Mouse (Mus musculus) monocyte, adult 5-6 weeks (primary cell): ENCODE measurements around the gene Bhlhe23. TPM values are rescaled to one million over a fixed set of nuclear protein-coding genes. Genes with fewer than 3 reads are reported as not detected.

ENCODE experiments used
- ATAC-seq: fragments of 153-309, 156-312 bp; replicated peaks from 2 replicates; pipeline ENCODE4 v1.8.0; 2017; ENCODE audit warnings: mild to moderate bottlenecking; ENCODE audit not compliant: low TSS enrichment, insufficient number of reproducible peaks, severe bottlenecking, poor library complexity, low FRiP score
- total RNA-seq: library from RNA; stranded (forward); fragments of 200-1000, 200-491, 200-594 nt; gene quantifications from 3 replicates; pipeline ENCODE4 v1.2.3, GENCODE M21; 2017

The Bhlhe23 gene
- not detected in 3 replicates for total RNA-seq

DNA sequence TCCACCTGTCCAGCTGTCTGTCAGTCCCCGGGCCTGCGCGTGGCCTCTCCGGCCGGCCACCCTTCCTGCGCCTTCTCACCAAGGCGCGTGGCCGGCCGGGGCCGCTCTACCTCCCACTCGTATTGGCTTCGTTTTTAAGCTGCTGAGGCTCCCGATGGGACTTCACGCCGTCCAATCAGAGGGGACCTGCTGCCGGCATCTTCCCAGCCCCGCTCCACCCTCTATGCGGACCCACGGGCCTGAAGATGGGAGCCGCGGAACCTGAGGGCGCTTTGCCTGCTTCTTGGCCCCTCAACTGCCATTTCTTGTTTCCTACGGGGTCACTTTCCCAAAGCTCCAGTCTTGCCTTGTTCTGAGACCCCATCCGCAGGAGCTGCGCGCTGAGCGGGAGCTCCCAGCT is at the start of gene Bhlhe23:
Gene Bhlhe23, minus strand, starts transcription at position 108 of the 400 bp plus-strand sequence.
- ATAC-seq = no peak

GRCm38 (mm10) chr2:180825147-180825941 is 48.6 kb upstream of the Bhlhe23 start:
- ATAC-seq = no peak

- ATAC-seq = no peak
Observed at GRCm38 (mm10) chr2:180824724-180825123, 48.0 kb upstream of the Bhlhe23 start.

DNA sequence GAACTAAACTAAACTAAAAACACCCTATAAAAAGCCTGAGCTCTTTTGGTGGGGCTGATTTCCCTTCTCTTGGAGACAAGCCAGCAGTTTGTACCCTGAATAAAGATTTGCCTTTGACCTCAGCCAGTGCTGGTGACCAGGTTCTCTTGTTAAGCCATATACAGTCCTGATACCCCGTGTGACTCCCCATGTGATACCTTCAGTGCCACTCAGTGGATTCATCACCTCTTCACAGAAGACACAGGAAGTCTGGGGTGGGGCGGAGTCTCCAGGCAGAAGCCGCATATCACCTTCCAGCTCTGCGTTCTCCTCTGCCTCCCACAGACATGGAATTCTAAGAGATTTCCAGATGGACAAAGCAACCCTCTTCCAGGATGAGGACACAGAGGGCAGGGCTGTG is 47.4 kb upstream of the Bhlhe23 start:
- no peak for ATAC-seq

DNA sequence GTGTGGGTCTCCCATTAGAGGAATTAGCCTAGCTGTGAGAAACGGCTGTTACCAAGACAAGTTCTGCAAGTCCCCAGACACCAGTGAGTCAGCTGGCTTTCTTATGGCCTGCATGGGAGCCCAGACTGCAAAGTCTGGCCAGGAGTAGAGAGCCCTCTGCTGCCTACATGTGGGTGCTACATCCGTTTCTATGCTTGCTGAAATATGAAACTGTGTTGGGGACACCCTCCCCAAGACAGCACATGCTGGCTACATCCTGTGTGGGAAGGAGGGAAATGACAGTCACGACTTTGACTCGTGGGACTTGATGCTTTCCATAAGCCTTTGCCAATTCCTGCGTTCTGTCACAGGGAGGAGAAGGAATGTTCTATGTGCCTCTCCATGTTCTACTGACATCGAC is 45.8 kb upstream of the Bhlhe23 start:
- no peak for ATAC-seq

DNA sequence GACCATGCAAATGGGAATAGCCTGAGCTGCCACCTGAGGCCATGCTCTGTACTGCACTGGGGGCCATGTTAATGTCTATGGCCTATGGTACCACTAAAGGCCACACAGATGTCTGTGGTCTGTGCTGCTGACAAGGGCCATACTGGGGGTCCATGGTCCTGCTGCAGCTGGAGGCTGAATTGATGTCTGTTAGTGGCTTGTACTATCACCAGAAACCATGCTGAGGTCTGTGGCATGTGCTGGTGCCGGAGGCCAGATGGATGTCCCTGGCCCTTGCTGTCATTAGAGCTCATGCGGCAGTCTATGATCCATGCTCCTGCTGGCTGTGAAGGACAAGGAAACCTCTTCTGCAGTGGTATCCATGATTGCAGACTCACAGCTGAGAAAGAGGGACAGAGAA is 42.8 kb upstream of the Bhlhe23 start:
- no peak for ATAC-seq

GRCm38 (mm10) chr2:180816440-180817065 is 39.9 kb upstream of the Bhlhe23 start:
- no peak for ATAC-seq

DNA sequence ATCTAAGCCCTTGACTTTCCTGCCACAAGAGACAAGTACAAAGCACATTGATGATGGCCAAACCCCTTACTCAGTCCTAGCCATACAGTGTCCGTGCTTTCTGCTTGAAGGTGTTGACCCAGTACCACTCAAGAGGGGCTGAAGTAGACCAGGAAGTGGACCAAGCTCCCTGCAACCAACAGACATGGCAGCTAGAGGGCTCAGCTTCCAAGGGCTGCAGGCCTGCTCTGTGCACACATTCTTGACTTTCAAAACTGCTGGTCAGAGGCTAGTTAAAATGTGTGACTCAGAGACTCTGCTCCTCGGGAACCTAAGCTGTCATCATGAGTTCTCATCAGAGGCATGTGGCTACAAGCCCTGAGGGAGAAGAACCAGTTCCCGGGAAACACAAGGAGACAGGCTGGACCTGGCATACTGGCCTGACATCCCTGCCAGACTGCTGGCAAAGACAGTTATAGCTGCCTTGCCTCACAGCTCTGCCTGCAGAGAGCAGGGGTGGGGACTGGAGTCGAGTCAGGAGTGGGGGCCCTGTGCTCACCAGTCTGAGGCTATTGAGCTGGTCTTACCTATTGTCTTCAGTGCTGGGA is 37.4 kb upstream of the Bhlhe23 start:
- no peak for ATAC-seq

- ATAC-seq = no peak
Observed at GRCm38 (mm10) chr2:180811002-180811401, 34.3 kb upstream of the Bhlhe23 start.

DNA sequence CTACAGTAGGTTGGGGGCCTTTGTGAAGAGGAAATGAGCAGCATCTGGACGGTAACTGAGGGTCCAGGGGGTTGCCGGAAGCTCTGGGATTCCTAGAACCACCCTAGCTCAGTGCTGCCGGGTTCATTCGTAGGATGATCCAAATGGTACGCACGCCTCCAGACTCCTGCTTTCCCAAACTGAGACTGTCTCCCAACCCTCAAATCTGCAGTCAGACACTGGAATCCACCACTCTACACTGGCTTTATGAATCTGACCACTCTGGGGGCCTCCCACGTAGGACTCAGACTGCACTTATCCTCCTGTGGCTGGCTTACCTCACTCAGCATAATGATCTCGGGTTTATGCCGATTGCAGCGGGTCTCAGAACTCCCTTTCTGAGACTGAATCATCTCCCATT is 32.8 kb upstream of the Bhlhe23 start:
- ATAC-seq = no peak

DNA sequence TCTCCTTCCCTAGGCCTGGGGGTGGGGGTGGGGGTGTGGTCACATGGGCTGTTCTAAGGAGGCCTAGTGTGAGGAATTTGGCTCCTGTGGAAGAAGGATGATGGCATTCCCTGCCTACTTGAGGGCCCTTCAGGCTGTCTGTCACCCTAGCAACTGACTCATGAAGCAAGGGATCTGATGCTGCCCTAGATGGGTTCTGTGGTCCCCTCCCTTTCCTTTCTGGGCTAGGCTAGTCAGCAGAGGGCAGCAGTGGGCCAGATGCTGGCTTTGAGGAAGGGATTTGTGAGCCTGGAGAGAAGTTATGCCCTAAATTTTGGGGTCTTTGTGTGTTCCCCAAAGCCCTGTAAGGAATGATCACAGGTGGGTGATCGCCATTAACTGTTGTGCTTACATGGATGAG is 29.3 kb upstream of the Bhlhe23 start:
- no peak for ATAC-seq

GRCm38 (mm10) chr2:180796008-180796407 is 19.3 kb upstream of the Bhlhe23 start:
- no peak for ATAC-seq

DNA sequence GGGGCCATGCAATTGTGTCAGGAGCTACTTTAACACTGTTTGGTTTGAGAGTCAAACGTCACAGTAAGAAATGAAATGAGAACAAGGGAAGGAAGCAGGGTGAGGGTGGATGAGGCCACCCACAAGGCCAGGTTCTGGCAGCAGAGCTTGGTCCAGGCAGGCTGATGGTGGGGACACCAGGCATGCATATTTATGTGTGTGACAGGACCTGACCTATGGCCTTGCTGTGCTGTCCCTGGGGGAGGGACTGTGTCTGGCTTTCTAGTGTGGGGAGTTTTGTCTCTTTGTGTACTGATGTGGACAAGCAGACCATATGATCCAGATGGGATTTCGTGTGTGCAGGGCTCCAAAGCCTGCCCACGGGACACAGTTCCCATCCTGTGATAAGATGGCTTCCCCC is 18.9 kb upstream of the Bhlhe23 start:
- no peak for ATAC-seq

- no peak for ATAC-seq
Observed at GRCm38 (mm10) chr2:180794422-180794821, 17.7 kb upstream of the Bhlhe23 start.

DNA sequence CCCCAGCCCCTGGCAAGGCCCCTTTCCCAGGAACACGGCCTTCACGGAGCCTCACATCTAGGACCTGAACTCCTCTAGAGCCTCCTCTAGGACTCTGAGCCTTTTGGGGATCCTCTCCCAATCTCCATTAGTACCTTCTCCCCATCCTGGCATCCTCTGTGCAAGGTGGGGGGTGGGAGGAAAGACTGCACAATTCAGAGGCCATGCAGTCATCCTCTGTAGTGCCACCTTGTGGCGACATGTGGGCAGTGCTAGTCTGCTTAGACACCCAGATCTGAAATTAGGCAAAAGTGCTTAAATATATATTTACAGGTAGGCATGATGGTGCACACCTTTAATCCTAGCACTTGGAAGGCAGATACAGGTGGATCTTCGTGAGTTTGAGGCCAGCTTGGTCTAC is 15.0 kb upstream of the Bhlhe23 start:
- no peak for ATAC-seq

DNA sequence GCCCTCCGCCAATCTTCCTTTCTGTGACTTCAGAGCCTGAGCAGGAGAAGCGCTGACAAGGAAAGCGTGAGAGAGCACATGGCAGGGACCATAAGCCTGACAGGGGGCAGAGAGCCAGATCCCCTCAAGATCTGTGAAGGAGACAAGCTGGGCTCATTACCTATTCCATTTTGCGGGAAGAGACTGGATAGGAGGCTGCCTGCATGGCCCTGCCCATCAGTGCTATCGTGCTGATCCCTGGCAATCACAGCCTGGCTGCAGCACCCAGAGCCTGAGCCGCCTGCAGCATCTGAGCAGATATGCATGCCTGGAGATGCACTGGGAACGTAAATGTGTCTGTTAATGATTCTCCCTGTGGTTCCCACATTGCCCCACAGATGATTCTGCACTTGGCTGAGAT is 12.1 kb upstream of the Bhlhe23 start:
- ATAC-seq = no peak

- ATAC-seq = no peak
Observed at GRCm38 (mm10) chr2:180788386-180788785, 11.7 kb upstream of the Bhlhe23 start.

DNA sequence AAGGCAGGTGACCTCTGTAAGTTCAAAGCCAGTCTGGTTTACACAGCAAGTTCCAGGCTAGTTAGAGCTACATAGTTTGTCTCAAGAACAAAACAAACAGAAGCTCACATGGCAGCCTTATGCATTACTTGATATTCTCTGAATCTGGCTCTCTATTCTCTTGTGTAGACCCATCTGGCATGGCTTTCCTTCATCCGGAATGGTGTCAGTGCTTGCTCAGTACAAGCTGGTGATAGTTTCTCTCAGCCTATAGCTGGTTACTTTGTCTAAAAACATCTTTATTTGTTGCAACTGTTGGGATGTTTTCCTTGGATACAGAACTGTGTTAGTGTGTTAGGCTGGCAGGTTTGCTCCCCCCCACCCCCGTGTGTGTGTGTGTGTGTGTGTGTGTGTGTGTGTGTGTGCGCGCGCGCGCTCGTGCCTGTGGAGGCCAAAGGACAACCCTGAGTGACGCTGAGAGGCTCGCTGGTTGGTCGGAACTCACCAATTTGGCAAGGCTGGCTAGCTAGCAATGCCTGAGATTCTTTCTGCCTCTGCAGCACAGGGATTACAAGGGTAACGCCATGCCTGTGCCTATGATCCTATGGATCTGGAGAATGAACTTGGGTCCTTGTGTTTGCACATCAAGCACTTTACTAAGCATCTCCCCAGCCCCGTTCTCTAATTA is 11.0 kb upstream of the Bhlhe23 start:
- no peak for ATAC-seq

DNA sequence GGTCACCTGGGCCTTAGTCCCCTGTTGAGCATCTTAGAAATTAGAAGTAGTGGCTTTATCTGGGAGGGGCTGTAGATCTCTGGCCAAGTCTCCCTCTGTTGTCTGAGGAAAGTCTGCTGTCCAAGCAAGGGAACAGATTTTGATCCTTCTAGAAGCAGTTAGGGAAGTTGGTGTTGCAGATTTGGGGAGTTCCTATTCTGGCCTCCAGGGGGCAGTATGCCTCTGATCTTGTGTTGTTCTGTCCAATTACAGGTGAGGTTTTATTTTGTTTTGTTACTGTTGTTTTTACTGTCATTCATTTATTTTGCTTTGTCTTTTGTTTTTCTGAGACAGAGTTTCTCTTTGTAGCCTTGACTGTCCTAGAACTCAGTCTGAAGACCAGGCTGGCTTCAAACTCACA is 10.0 kb upstream of the Bhlhe23 start:
- ATAC-seq = no peak

DNA sequence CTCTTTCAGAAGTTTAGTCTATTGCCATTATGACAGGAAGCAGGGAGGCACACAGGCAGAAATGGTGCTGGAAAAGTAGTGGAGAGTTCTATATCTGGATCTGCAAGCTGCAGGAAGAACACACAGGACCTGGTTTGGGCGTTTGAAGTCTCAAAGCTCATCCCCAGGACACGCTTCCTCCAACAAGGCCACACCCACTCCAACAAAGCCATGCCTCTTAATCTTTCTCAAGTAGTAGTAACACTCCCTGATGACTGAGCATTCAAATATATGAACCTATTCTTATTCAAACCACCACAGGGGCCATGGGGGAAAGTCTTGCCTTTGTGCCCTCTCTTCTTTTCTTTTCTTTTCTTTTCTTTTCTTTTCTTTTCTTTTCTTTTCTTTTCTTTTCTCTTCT is 3.6 kb upstream of the Bhlhe23 start:
- no peak for ATAC-seq
